Mouse (Mus musculus): Measurements from ENCODE around the gene Slc16a11.

DNA sequence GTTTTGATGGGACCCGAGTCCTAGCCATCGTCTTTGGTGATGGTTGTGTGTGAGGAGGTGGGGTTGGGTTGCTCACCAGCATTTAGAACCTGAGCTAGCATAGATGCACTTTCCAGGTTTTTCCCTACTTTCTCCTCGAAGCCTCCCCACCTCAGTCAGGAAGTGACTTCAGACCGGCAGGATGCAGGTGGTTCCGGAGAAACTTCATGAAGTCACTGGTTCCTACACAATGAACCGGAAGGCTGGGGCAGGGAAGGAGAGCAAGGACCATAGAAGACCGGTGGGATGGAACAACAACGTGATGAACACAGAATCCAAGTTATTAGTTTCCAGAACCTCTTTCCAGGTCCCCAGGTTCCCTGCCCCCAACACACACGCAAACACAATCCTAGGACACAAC, 11.2 kb downstream of the Slc16a11 start:
- TF ChIP-seq CTCF (conservative IDR thresholded peaks at IDR 0.05; ENCODE audit: low read length) (no peak), POU5F1 (IDR thresholded peaks at IDR 0.05; ENCODE audit: borderline replicate concordance, low read length) (no peak), NANOG (IDR thresholded peaks at IDR 0.05; ENCODE audit: borderline replicate concordance, low read length) (no peak)
